Mouse (Mus musculus) activated CD4-positive, CD25-positive, alpha-beta regulatory T cell (primary cell): ENCODE results near the gene Myocos. TPM values are rescaled to one million over a fixed set of nuclear protein-coding genes. Genes with fewer than 3 reads are reported as not detected.

Experiments
- polyA plus RNA-seq, 2 experiments: library from polyadenylated mRNA; unstranded; fragments of 100-300 nt; shearing (Covaris generic); gene quantifications; one replicate each; pipeline ENCODE4 v1.2.1; 2017

The Myocos gene
- polyA plus RNA-seq, result under 1 TPM in 1 of 2 experiments, not detected in 1; 0.42 TPM

DNA sequence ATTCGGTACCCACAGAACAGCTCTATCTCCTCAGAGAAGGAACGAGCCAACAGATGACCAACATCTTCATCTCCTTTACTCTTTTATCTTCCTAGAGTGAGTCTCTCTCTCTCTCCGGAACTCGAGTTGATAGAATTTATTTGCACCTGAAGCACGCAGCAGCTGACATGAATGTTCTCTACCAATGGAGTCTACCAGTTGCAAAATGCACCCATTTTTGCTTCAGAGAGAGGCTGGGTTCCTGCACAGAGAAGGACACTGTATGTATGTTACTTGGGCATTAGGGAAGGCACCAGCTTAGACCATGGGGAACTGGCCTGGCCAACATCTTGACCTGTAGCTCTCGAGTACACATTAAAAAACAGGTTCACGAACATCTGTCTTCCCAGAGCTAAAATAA, at the start of gene Myocos:
Gene Myocos, minus strand, starts transcription at position 101 of the 400 bp plus-strand sequence.

GRCm38 (mm10) chr1:162639051-162639750, 18.8 kb downstream of the Myocos start, which contains the start of gene Myoc:
TSS of gene Myoc (plus strand) at chr1:162639155.

Other genes starting within 250 kb of the Myocos start
- under 1 TPM; 0.17 to 0.63 TPM for gene Dnm3, start 180.2 kb downstream of the Myocos start, polyA plus RNA-seq
- gene Mettl13, start 109.7 kb downstream of the Myocos start, polyA plus RNA-seq, result 10 to 100 TPM; 13.2 to 14.7 TPM
- gene Vamp4, start 87.7 kb downstream of the Myocos start, polyA plus RNA-seq, result 10 to 100 TPM; 90.5 to 95.6 TPM
- gene Myoc, start 19.1 kb downstream of the Myocos start, polyA plus RNA-seq, result not detected
- 100 to 1,000 TPM; 182 to 202 TPM for gene Prrc2c, start 82.3 kb upstream of the Myocos start, polyA plus RNA-seq
- under 1 TPM in 1 of 2 experiments, not detected in 1; 0.17 TPM for gene Fmo4, start 155.8 kb upstream of the Myocos start, polyA plus RNA-seq
- gene Fmo1, start 208.4 kb upstream of the Myocos start, polyA plus RNA-seq, result under 1 TPM in 1 of 2 experiments, not detected in 1; 0.42 TPM
- gene Fmo2, start 240.5 kb upstream of the Myocos start, polyA plus RNA-seq, result not detected